Mouse (Mus musculus) layer of hippocampus, postnatal 36 days (tissue): ENCODE measurements at regions not wholly inside any gene's neighbourhood (a gene's known extent, or its start where the extent isn't known, plus 50 kb on each side); places are given as distances from the start of the nearest gene placed in this dataset.

Source experiments
- DNase-seq, 2 experiments: peaks; one replicate each; pipeline ENCODE4 v3.0.0; 2022

- DNase-seq = no peak
These were observed 256.8 kb upstream of the Nt5c1b start for GRCm38 (mm10) chr12:10112874-10113453.

GRCm38 (mm10) chr12:10122102-10122501, 247.7 kb upstream of the Nt5c1b start:
- no peak for DNase-seq

- no peak for DNase-seq
These were observed 241.7 kb upstream of the Nt5c1b start for GRCm38 (mm10) chr12:10127995-10128573.

GRCm38 (mm10) chr12:10134141-10134540, 235.6 kb upstream of the Nt5c1b start:
- no peak for DNase-seq

- no peak for DNase-seq
These were observed 233.9 kb upstream of the Nt5c1b start for GRCm38 (mm10) chr12:10135915-10136314.

GRCm38 (mm10) chr12:10140131-10140530, 229.6 kb upstream of the Nt5c1b start:
- no peak for DNase-seq

- no peak for DNase-seq
These were observed 208.9 kb upstream of the Nt5c1b start for GRCm38 (mm10) chr12:10160837-10161236.

- DNase-seq = no peak
These were observed 201.7 kb upstream of the Nt5c1b start for GRCm38 (mm10) chr12:10168042-10168441.

GRCm38 (mm10) chr12:10168581-10168980, 201.2 kb upstream of the Nt5c1b start:
- no peak for DNase-seq

- DNase-seq = no peak
These were observed 191.1 kb upstream of the Nt5c1b start for GRCm38 (mm10) chr12:10178718-10179117.

GRCm38 (mm10) chr12:10179147-10179814, 190.5 kb upstream of the Nt5c1b start:
- DNase-seq = no peak

- DNase-seq = no peak
These were observed 189.8 kb upstream of the Nt5c1b start for GRCm38 (mm10) chr12:10179815-10180468.

- no peak for DNase-seq
These were observed 187.2 kb upstream of the Nt5c1b start for GRCm38 (mm10) chr12:10182589-10182988.

GRCm38 (mm10) chr12:10186576-10186975, 183.2 kb upstream of the Nt5c1b start:
- DNase-seq = no peak

- DNase-seq = no peak
These were observed 180.0 kb upstream of the Nt5c1b start for GRCm38 (mm10) chr12:10189746-10190145.

- no peak for DNase-seq
These were observed 171.8 kb upstream of the Nt5c1b start for GRCm38 (mm10) chr12:10197906-10198460.

GRCm38 (mm10) chr12:10209841-10210240, 159.9 kb upstream of the Nt5c1b start:
- DNase-seq = no peak

GRCm38 (mm10) chr12:10222821-10223220, 147.0 kb upstream of the Nt5c1b start:
- DNase-seq = no peak

GRCm38 (mm10) chr12:10223832-10224231, 145.9 kb upstream of the Nt5c1b start:
- peak; percentile 7 to 9 for DNase-seq

- no peak for DNase-seq
These were observed 138.6 kb upstream of the Nt5c1b start for GRCm38 (mm10) chr12:10231144-10231543.

GRCm38 (mm10) chr12:10231683-10232082, 138.1 kb upstream of the Nt5c1b start:
- no peak for DNase-seq

GRCm38 (mm10) chr12:10248110-10248509, 121.7 kb upstream of the Nt5c1b start:
- DNase-seq = no peak

- DNase-seq = no peak
These were observed 113.4 kb upstream of the Nt5c1b start for GRCm38 (mm10) chr12:10256385-10256784.
